Mouse (Mus musculus) kidney, adult 11 months (tissue): ENCODE measurements around the gene Mfsd12.
A peak's percentile ranks its signal among the peaks of the same experiment; 100 is the strongest.

Experiments used
- DNase-seq: peaks from one replicate; pipeline ENCODE4 v3.0.0; 2022

Mfsd12 gene

GRCm38 (mm10) chr10:81356991-81357844 is at the start of gene Mfsd12:
Gene Mfsd12, plus strand, starts transcription at chr10:81357491.
- DNase-seq = peak; percentile 85

- DNase-seq = no peak
These were observed 47.7 kb upstream of the Mfsd12 start for GRCm38 (mm10) chr10:81309571-81309970.

DNA sequence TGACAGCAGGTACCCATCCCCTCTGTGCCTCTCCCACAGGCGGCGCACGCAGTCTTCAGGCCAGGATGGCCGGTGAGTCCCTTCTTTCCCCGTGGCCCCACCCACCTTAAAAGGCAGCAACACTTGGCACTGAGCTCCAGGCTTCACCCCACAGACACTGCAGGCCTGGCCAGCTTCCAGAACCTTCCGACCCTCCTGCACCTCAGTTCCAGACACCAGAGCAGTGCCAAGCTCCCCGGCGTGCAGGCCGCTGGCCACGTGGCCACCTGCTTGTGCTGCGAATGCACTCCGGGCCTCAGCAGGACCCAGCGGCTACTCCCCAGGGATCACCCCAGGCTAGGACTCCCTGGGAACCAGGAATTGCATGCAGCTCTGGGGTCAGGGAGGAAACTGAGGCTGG is 43.7 kb upstream of the Mfsd12 start:
- DNase-seq = no peak

- no peak for DNase-seq
These were observed 43.1 kb upstream of the Mfsd12 start for GRCm38 (mm10) chr10:81314201-81314600.

DNA sequence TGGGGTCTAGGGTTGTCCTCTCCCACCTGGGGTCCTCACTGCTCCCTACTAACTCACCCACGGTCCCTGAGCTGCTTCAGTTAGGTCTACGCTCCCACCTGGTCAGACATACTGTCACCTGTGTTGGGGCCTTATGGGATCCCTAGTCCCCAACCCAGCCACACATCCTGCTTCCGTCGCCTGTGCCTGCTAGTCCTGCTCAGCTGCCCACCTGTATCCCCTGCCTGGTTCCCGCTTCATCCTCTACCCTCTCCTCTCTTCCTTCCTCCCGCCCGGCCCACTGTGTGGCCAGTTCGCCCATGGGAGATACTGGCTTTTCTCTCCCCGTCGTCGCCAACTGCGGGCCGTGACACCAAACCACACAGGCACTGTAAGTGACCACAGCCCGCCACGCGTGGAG is 41.7 kb upstream of the Mfsd12 start:
- no peak for DNase-seq

- no peak for DNase-seq
These were observed 40.8 kb upstream of the Mfsd12 start for GRCm38 (mm10) chr10:81316338-81317060.

DNA sequence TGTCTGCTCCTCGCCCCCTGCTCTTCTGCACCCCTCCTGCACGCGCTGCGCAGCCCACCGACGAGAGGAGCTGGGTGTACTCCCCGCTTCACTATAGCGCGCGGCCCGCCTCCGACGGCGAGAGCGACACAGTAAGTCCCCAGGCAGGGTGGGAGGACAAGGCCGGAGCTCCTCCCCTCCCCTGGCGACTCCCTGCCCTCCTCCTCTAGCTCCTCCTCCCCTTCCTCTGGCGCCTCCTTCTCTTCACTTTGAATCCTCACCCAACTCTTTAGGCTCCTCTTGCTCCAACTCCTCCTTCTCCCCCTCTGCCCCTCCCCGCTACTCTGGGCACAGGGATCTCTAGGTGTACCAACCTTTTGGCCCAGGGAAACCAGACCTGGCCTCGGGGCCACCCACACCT is 40.0 kb upstream of the Mfsd12 start:
- DNase-seq = peak; percentile 78

DNA sequence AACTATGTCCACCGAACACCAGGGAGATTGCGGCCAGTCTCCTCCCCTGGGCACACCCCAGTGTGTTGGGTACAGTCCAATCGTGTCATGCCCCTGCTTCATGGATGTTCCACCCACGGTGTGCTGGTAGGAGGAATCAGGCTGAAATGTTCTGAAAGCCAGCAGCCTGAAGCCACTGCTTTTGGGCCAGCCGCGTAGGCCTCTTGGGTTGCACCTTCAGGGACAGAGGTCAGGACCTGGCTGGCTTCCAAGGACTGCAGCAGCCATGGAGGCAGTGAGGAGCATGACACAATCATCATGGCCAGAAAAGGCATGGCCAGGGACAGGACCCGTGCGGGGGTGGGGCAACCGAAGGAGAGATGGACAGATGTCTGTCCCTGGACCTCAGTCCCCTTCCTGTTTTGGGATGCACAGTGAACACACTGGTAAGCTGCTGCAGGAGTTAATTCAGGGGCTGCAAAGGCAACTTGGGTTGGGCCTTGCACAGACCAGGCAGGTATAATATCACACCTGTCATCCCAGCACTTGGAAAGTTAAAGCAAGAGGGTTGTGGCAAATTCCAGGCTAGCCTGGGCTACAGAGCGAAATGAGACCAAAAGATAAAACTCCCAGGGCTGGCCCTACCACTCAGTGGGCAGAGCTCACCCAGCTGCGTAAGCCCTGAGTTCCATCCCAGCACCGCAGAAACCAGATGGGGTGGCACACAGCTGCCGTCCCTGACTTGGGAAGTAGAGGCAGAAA is 38.5 kb upstream of the Mfsd12 start:
- peak; percentile 49 for DNase-seq

DNA sequence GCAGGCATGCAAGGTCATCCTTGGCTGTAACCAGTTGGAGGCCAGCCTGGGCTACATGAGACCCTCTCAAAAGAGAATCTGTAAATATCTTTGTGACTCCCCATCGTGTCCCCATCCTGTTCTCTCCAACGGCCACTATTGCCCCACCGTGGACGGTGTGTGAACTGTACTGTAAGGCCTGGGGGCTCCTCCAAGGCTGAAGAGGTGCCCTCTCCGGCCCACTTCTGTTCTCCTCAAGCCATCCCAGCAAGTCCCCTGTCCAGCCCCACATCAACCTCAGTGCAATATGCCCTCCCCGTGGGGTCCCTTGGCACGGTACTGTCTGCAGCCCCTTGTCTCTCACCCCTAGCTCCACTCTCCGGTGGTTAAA is 38.0 kb upstream of the Mfsd12 start:
- no peak for DNase-seq

- DNase-seq = peak; percentile 56
These were observed 37.3 kb upstream of the Mfsd12 start for GRCm38 (mm10) chr10:81319741-81320549.

GRCm38 (mm10) chr10:81320550-81321347 is 36.5 kb upstream of the Mfsd12 start, which contains the start of gene Cactin:
Gene Cactin, plus strand, starts transcription at chr10:81321103.
- DNase-seq = peak; percentile 100

DNA sequence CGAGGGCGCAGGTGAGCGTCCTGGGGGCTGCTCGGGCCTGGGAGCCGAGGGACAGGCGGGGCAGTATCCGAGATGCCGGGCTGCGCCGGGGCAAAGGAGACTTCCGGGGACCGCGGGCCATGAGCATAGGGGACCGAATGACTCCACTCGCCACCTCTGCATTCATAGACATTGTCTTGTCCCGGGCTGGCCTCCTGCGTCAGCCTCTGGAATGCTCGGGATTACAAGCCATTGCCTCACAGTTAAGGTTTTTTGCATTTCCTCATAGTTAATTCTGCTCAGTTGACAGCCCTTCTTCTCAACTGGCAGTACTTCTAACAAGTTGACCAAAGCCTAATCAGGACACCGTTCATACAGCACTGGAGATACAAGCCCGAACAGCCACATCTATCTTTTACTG is 35.9 kb upstream of the Mfsd12 start:
- DNase-seq = no peak

- no peak for DNase-seq
These were observed 34.8 kb upstream of the Mfsd12 start for GRCm38 (mm10) chr10:81322444-81322843.

GRCm38 (mm10) chr10:81323141-81323775 is 34.0 kb upstream of the Mfsd12 start:
- no peak for DNase-seq

- DNase-seq = no peak
These were observed 33.3 kb upstream of the Mfsd12 start for GRCm38 (mm10) chr10:81323791-81324530.

- DNase-seq = no peak
These were observed 32.1 kb upstream of the Mfsd12 start for GRCm38 (mm10) chr10:81325176-81325575.

DNA sequence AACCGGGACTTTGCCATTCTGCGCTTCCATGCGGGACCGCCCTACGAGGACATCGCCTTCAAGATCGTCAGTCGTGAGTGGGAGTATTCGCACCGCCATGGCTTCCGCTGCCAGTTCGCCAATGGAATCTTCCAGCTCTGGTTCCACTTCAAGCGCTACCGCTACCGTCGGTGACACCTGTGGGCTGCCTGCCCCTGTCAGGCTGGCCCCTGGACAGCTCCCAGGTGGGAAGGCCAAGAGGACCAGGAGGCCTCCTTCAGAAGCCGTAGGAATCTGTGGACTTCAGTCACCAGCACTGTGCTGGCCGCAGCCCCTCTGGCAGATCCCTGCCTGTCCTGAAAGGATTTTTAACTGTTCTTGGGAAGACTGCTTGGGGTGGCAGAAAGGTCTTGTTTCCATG is 31.5 kb upstream of the Mfsd12 start:
- no peak for DNase-seq

- DNase-seq = peak; percentile 70
These were observed 30.4 kb upstream of the Mfsd12 start for GRCm38 (mm10) chr10:81326858-81327257.

- DNase-seq = no peak
These were observed 29.3 kb upstream of the Mfsd12 start for GRCm38 (mm10) chr10:81327959-81328358.

DNA sequence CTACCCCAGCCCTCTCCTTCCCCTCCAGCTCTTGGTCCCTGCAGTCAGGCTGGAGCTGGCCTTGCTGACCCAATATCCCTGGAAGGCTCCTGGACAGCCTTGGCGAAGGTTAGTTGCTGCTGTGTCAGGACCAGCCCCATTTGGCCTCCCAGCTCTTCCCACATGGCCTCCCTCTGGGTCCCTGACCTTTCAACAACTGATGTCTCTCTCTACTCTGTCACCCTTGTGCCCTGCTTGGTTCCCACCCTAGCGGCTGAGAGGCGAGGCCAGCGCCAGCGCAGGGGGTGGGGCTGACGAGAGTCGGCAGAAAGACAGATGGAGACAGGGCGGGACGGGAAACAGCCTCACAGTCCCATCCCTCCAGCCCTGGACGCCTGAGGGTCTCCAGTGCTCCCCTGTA is 28.9 kb upstream of the Mfsd12 start, which contains the start of gene Tbxa2r:
Tbxa2r (plus strand) TSS at position 346 of the 400 bp plus-strand sequence.
- DNase-seq = peak; percentile 71
